Mouse (Mus musculus): ENCODE measurements around the gene Wdr1.

DNA sequence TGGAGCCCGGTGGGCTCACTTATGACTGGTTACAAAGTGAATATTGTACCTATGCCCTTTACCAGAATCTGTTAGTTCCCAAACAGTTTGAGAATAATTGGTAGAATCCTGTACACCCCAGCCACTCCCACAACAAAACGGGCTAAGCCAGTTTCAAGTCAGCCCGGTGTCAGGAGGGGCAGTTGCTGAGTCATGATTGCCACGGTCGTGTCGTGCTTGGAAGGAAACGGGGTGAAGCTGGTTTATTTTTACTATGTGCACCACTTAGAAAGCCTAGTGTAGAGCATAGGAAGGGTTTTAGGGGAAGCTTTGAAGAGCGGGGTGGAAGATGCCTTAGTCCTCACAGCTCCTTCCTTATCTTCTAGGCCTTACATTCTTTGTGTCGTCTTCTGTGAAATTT, 25.9 kb upstream of the Wdr1 start:
- TF ChIP-seq FLI1 (IDR thresholded peaks at IDR 0.05; ENCODE audit: low read length), result no peak
- TF ChIP-seq GATA1 (IDR thresholded peaks at IDR 0.05; ENCODE audit: borderline replicate concordance, low read length), result no peak
